Mouse (Mus musculus) liver, adult 2 months (tissue): Measurements from ENCODE around the gene Dnajc6.

ENCODE experiments used
- CTCF ChIP-seq: fragments of 200-500 bp; IDR thresholded peaks from 2 replicates; pipeline ENCODE4 v1.5.1; 2011; ENCODE audit warnings: low read depth, low read length, control low read depth
- POLR2A ChIP-seq: fragments of 200-500 bp; IDR thresholded peaks from 2 replicates; pipeline ENCODE4 v1.6.1; 2011; ENCODE audit warnings: low read length, control low read depth; ENCODE audit not compliant: insufficient read depth; ENCODE audit errors: extremely low read depth

DNA sequence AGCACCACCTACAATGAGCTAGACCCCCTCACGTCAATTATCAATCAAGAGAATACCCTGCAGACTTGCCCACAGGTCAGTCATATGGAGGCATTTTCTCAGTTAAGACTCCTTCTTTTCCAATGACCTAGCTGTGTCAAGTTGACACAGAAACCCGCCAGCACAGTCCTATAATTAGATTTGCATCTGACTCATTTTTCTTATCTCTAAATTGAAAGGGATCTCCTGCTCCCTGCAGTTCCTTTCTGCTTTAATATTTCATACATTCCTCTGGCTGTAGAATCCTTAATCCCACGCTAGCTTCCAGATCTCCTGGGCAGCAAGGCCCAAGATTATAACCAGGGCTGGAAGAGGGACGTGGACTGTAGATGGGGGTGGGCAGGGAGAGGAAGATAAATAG, 44.1 kb downstream of the Dnajc6 start:
- TF ChIP-seq CTCF (no peak), POLR2A (no peak)
